Mouse (Mus musculus) lung, adult 2 months (tissue): ENCODE measurements around the gene Megf8.

Experiments used
- CTCF ChIP-seq: fragments of 200-500 bp; IDR thresholded peaks from 2 replicates; pipeline ENCODE4 v1.5.1; 2011; ENCODE audit warnings: mild to moderate bottlenecking, low read length, control low read depth; ENCODE audit not compliant: insufficient read depth
- POLR2A ChIP-seq: fragments of 200-500 bp; IDR thresholded peaks from 2 replicates; pipeline ENCODE4 v1.6.1; 2011; ENCODE audit warnings: low read depth, mild to moderate bottlenecking, control low read depth, low read length, borderline replicate concordance; ENCODE audit errors: extremely low read depth

DNA sequence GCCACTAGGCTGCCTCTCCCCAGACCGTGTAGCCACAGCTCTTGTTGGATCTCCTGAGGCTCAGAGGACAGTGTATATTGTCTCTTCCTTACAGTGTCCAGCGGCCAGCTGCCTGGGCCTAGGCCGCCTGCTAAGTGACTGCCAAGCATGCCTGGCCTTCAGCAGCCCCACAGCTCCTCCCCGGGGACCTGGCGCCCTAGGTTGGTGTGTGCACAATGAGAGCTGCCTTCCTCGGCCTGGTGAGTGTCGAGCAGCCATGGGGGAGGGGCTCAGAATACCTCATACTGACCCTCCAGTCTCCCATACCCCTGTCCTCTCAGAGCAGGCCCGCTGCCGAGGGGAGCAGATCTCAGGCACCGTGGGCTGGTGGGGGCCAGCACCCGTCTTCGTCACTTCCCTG, 17.5 kb downstream of the Megf8 start:
- TF ChIP-seq CTCF: no peak
- no peak for TF ChIP-seq POLR2A
